Mouse (Mus musculus) left cerebral cortex, adult 11 months (tissue): ENCODE data around the gene Cyp2a12.
"Not testable (repeated sequence)": the region's sequence is repeated elsewhere in the genome, so short reads cannot be mapped to it uniquely, and the experiment has no call there.

Experiments used
- DNase-seq: peaks from one replicate; pipeline ENCODE4 v3.0.0; 2022; ENCODE audit warnings: low spot score

Gene Cyp2a12

DNA sequence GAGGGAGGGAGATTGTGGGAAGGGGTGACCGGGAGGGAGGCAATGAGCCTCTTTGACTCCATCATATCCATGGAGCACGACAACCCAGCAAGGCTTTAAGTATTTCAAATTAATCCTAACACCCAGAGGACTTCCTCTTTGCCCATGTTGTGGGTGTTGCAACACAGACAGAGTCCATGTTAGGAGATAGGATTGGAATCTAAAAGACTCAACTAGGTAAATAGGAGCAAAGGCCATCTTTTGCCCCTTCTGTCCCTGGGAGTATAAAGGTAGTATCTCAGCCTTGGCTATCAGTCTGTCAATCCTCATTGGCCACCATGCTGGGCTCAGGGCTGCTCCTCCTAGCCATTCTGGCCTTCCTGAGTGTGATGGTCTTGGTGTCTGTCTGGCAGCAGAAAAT, at the start of gene Cyp2a12:
Gene Cyp2a12, plus strand, starts transcription at position 293 of the 400 bp plus-strand sequence.
- no peak for DNase-seq

DNA sequence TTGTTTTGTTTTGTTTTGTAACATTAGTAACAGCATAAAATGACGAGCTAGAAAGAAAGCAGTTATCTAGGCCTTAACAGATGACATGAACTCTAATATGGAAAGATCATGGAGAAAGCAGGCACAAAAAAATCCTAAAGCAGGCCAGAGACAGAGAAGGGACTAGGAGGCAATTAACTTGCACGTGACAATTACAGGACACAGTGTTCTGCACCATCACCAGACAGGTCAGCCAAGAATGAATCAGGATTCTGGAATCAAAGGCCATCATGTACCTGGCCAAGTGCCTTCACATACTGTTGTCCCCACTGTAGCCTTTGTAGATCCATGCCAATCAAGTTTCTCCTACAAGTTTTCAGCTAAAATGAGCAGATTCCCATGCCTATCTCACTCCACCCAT, 47.4 kb upstream of the Cyp2a12 start:
- DNase-seq, result not testable (repeated sequence)

DNA sequence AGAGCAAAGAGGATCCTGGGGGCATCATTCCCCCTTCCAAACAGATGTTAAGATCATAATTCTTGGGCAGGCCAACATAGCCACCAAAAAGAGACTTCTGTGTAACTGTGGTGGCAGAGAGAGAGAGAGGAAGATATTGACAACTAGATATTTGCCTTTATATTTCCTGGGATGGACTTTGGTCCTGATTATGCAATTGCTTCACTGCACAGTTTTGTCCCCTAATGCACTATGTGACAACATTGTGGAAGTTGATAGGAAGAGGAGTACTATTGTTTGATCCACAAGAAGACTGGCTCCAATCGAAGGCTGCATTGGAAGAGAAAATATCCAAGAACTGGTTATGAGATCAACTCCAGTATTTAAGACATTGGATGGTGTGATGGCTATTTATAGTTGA, 46.9 kb upstream of the Cyp2a12 start:
- not testable (repeated sequence) for DNase-seq

GRCm38 (mm10) chr7:26982551-26982950, 46.3 kb upstream of the Cyp2a12 start:
- DNase-seq, result no peak

DNA sequence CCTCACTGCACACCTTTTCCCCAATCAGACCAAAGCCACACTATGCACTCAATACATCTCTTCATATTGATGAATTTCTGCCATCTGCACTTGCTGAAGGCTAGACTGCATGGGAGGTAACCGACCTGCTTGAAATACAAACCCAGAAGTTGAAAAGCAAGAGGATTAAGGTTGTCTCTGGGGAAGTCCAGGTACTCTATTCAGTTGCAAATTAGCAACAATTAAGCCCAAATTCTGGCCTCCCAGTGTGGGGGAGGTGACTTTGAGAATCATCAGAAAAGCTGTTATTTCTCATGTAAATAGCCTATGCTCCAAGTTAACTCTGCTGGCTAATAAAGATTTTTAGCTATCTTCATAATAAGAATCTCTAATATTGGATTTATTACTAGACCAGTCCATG, 45.7 kb upstream of the Cyp2a12 start:
- not testable (repeated sequence) for DNase-seq

DNA sequence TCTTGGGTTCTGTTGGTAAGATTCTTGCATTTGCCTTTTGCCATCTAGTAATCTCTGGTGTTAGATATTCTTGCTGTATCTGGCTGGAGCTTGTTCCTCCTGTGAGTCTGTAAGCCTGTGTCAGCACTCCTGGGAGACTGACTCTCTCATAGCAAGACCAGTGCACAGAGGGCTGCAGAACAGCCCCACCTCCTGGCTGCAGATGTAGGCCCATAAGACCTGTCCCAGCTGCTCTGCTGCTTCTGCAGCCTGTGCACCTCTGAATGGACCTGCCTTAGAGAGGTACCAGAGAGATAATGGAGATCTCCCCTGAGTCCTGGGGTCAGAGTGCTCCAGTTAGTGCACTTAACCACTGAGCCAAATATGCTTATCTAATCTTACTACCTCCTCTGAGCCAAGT, 2.3 kb upstream of the Cyp2a12 start:
- not testable (repeated sequence) for DNase-seq

DNA sequence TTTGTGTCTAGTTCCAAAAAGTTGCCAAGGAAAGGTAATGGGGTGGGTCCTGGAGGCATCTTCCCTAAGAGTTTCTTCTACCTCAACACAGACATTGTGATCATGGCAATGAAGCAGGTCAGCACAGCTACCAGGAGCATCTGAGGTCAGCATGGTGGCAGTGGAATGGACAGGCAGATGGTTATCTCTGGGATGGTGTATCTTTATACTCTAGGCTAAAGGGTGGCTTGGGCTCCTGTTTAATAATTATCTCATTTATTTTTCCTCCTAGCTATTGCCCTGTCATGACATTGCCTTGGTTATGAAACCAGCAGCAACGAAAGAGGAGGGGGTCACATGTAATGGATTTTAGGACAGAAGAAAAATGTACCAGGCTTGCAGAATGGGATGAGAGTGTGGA, 20.0 kb downstream of the Cyp2a12 start:
- DNase-seq, result not testable (repeated sequence)

GRCm38 (mm10) chr7:27059333-27059732, 30.5 kb downstream of the Cyp2a12 start:
- not testable (repeated sequence) for DNase-seq

DNA sequence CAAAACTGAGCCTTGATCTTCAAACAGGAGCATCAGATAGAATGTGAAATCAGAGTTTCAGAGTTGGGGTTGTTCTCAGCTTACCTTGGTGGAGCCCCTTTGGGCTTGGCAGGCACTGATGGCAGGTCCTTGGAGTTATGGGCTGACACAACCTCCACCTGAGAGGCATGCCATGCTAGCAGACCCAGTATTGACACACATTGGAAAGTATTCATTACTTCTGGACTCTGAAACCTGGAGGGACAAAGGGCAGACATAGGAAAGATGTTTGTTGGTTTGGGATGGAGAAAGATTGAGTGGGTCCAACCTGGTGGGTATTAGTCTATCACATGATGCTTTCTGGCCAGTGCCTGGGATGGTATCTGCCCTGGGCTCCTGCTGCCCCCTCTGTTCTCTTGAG, 31.0 kb downstream of the Cyp2a12 start:
- DNase-seq, result not testable (repeated sequence)

- no peak for DNase-seq
Measured at GRCm38 (mm10) chr7:27078641-27079040, 49.8 kb downstream of the Cyp2a12 start.

- DNase-seq, result no peak
Measured at GRCm38 (mm10) chr7:27081625-27082024, 52.7 kb downstream of the Cyp2a12 start.
